Mouse (Mus musculus): Measurements from ENCODE around the gene Rtf2.

- no peak for TF ChIP-seq POLR2A (IDR thresholded peaks at IDR 0.05; ENCODE audit: low read depth, low read length)
- TF ChIP-seq CTCF (IDR thresholded peaks at IDR 0.05; ENCODE audit: borderline replicate concordance, insufficient read depth, low read length), result no peak
Measured at GRCm38 (mm10) chr2:172433746-172434145, 6.6 kb upstream of the Rtf2 start.

All from embryonic fibroblast, embryonic 13.5 days (primary cell).